Mouse (Mus musculus) left cerebral cortex, postnatal 10 days (tissue): ENCODE measurements around the gene Car15. TPM values are rescaled to one million over a fixed set of nuclear protein-coding genes. Genes with fewer than 3 reads are reported as not detected.

Experiments
- DNase-seq, 2 experiments: peaks; one replicate each; pipeline ENCODE4 v3.0.0; 2021 to 2022; ENCODE audit warnings: low spot score in 2 of 2, mixed read lengths in 1 of 2; ENCODE audit errors: extremely low spot score in 1 of 2
- intact Hi-C: fragments of 180-260 bp; cut with DNase I; formaldehyde crosslinking; loops from one replicate; pipeline ENCODE4 v1.15.1; 2025
- total RNA-seq, 2 experiments: library from RNA; stranded (reverse); gene quantifications; 2 replicates each; pipeline ENCODE4 v1.2.3; 2021

The Car15 gene
- total RNA-seq, 2 experiments from 2014 or later, result 8.2 to 8.4 TPM

GRCm38 (mm10) chr16:17806581-17807191 lies 31.5 kb downstream of the Car15 start:
- intact Hi-C loops, result loop anchor here (5.0 kb wide), 1 partner anchor 49 kb away; the partner anchor contains the start of gene Klhl22
- peak in 1 of 2 experiments; percentile 40 for DNase-seq

GRCm38 (mm10) chr16:17804982-17805381 lies 33.2 kb downstream of the Car15 start:
- no peak for DNase-seq
- intact Hi-C loops, result loop anchor here (5.0 kb wide), 1 partner anchor 48 kb away; the partner anchor contains the start of gene Klhl22

- intact Hi-C loops, result no loop called here
- peak in 1 of 2 experiments; percentile 42 for DNase-seq
These were observed 33.7 kb downstream of the Car15 start for GRCm38 (mm10) chr16:17804449-17804912.

GRCm38 (mm10) chr16:17803675-17804448 lies 34.3 kb downstream of the Car15 start:
- intact Hi-C loops, result no loop called here
- DNase-seq, result no peak

GRCm38 (mm10) chr16:17802839-17803674 lies 35.1 kb downstream of the Car15 start:
- intact Hi-C loops, result no loop called here
- DNase-seq, result peak in 1 of 2 experiments; percentile 76

GRCm38 (mm10) chr16:17802456-17802838 lies 35.7 kb downstream of the Car15 start:
- intact Hi-C loops, result no loop called here
- no peak for DNase-seq

- DNase-seq, result peak in 1 of 2 experiments; percentile 52
- intact Hi-C loops, result no loop called here
These were observed 36.2 kb downstream of the Car15 start for GRCm38 (mm10) chr16:17801777-17802455.

GRCm38 (mm10) chr16:17799584-17799983 lies 38.6 kb downstream of the Car15 start:
- no peak for DNase-seq
- intact Hi-C loops, result no loop called here

GRCm38 (mm10) chr16:17798321-17799180 lies 39.6 kb downstream of the Car15 start:
- intact Hi-C loops, result no loop called here
- peak in 1 of 2 experiments; percentile 82 for DNase-seq

GRCm38 (mm10) chr16:17797812-17798311 lies 40.3 kb downstream of the Car15 start:
- intact Hi-C loops, result no loop called here
- DNase-seq, result no peak

GRCm38 (mm10) chr16:17796971-17797811 lies 41.0 kb downstream of the Car15 start, which contains the start of gene Scarf2:
Gene Scarf2 (plus strand): TSS chr16:17797282.
- peak in 1 of 2 experiments; percentile 80 for DNase-seq
- intact Hi-C loops, result no loop called here

GRCm38 (mm10) chr16:17796519-17796918 lies 41.6 kb downstream of the Car15 start:
- DNase-seq, result no peak
- intact Hi-C loops, result no loop called here

- DNase-seq, result no peak
- intact Hi-C loops, result no loop called here
These were observed 42.5 kb downstream of the Car15 start for GRCm38 (mm10) chr16:17795643-17796042.

GRCm38 (mm10) chr16:17794047-17794446 lies 44.1 kb downstream of the Car15 start:
- no peak for DNase-seq
- intact Hi-C loops, result no loop called here

GRCm38 (mm10) chr16:17792728-17793127 lies 45.4 kb downstream of the Car15 start:
- DNase-seq, result no peak
- intact Hi-C loops, result no loop called here

- no peak for DNase-seq
- intact Hi-C loops, result no loop called here
These were observed 52.8 kb downstream of the Car15 start for GRCm38 (mm10) chr16:17785337-17785736.
